Mouse (Mus musculus) midbrain, embryonic 11.5 days (tissue): ENCODE data around the gene Arhgap1. TPM values are rescaled to one million over a fixed set of nuclear protein-coding genes. Genes with fewer than 3 reads are reported as not detected.

Source experiments
- ATAC-seq: fragments of 200-750 bp; cut with Nextera tagmentation; 2 replicates; pipeline ENCODE4 v1.8.0; 2017; ENCODE audit warnings: moderate TSS enrichment, moderate library complexity; ENCODE audit not compliant: low FRiP score
- DNase-seq: peaks from one replicate; pipeline ENCODE4 v3.0.0; 2015; ENCODE audit warnings: low spot score; ENCODE audit errors: missing footprints
- H3K27ac ChIP-seq: fragments of 300-500 bp; sonication (generic); 2 replicates; pipeline ENCODE4 v1.5.1; 2014; ENCODE audit warnings: low read depth, low read length
- H3K27me3 ChIP-seq: fragments of 300-500 bp; sonication (generic); 2 replicates; pipeline ENCODE4 v1.6.1; 2014; ENCODE audit warnings: mild to moderate bottlenecking, low read length, moderate library complexity, mixed read lengths; ENCODE audit not compliant: control insufficient read depth, insufficient read depth
- H3K36me3 ChIP-seq: fragments of 300-500 bp; sonication (generic); 2 replicates; pipeline ENCODE4 v1.6.1; 2014; ENCODE audit warnings: mild to moderate bottlenecking, low read length, moderate library complexity, mixed read lengths; ENCODE audit not compliant: control insufficient read depth, insufficient read depth
- H3K4me1 ChIP-seq: fragments of 300-500 bp; sonication (generic); 2 replicates; pipeline ENCODE4 v1.6.1; 2014; ENCODE audit warnings: low read length; ENCODE audit not compliant: control insufficient read depth, insufficient read depth
- H3K4me2 ChIP-seq: fragments of 300-500 bp; sonication (generic); 2 replicates; pipeline ENCODE4 v1.6.1; 2014; ENCODE audit warnings: mild to moderate bottlenecking, moderate library complexity
- H3K4me3 ChIP-seq: fragments of 300-500 bp; sonication (generic); 2 replicates; pipeline ENCODE4 v1.5.1; 2014; ENCODE audit warnings: low read depth, low read length
- H3K9ac ChIP-seq: fragments of 300-500 bp; sonication (generic); 2 replicates; pipeline ENCODE4 v1.6.1; 2014; ENCODE audit warnings: low read length
- H3K9me3 ChIP-seq: fragments of 300-500 bp; sonication (generic); 2 replicates; pipeline ENCODE4 v1.6.1; 2016; ENCODE audit warnings: low read length; ENCODE audit not compliant: control insufficient read depth
- WGBS: fragments of 180-500 bp; shearing (Covaris S2); extraction: QIAGEN DNeasy Blood & Tissue Kit; methylation state at CpG from one replicate; pipeline ENCODE4 v1.1.7; 2014; 5-methylcytosine and 5-hydroxymethylcytosine counted together
- polyA plus RNA-seq: library from polyadenylated mRNA; unstranded; fragments of >200 nt; fragmentation: Nextera tagmentation; extraction: Ambion mirVana; gene quantifications from 2 replicates; pipeline ENCODE4 v1.2.1, GENCODE M21; 2014

Gene Arhgap1
- polyA plus RNA-seq, 1 experiment from 2014 or later: 69.7 TPM

- Histone ChIP-seq H3K4me2 (no peak overlapping the region), H3K36me3 (peaks cover 19% of the 10 kb centered on the region), H3K4me3 (no peak overlapping the region), H3K9me3 (no peaks in the 10 kb centered on the region), H3K9ac (no peak overlapping the region), H3K4me1 (no peaks in the 10 kb centered on the region), H3K27me3 (no peaks in the 10 kb centered on the region), H3K27ac (no peak overlapping the region)
- ATAC-seq (no peak), DNase-seq (no peak)
- 87% methylated on average over 6 of the region's 6 CpGs for WGBS
Measured at GRCm38 (mm10) chr2:91670038-91670437, 20.4 kb downstream of the Arhgap1 start.

GRCm38 (mm10) chr2:91673587-91673986 lies 23.9 kb downstream of the Arhgap1 start:
- Histone ChIP-seq H3K4me3 (no peak overlapping the region), H3K4me1 (no peaks in the 10 kb centered on the region), H3K27ac (no peak overlapping the region), H3K36me3 (peaks cover 19% of the 10 kb centered on the region; the same call in 1 of the 2 replicates), H3K9me3 (no peaks in the 10 kb centered on the region), H3K9ac (no peak overlapping the region), H3K4me2 (no peak overlapping the region), H3K27me3 (no peaks in the 10 kb centered on the region)
- ATAC-seq: no peak
- WGBS: 84% methylated on average over 2 of the region's 2 CpGs
- DNase-seq: no peak

- H3K9ac ChIP-seq: no peak overlapping the region
- H3K27ac ChIP-seq: no peak overlapping the region
- no peaks in the 10 kb centered on the region for H3K9me3 ChIP-seq
- DNase-seq: no peak
- 88% methylated on average over 5 of the region's 5 CpGs for WGBS
- H3K36me3 ChIP-seq: peaks cover 11% of the 10 kb centered on the region; the same call in 1 of the 2 replicates
- no peaks in the 10 kb centered on the region for H3K4me1 ChIP-seq
- ATAC-seq: no peak
- H3K27me3 ChIP-seq: no peaks in the 10 kb centered on the region
- H3K4me2 ChIP-seq: no peak overlapping the region
- H3K4me3 ChIP-seq: no peak overlapping the region
Measured at GRCm38 (mm10) chr2:91674895-91675294, 25.2 kb downstream of the Arhgap1 start.

- Histone ChIP-seq H3K9ac (no peak overlapping the region), H3K4me3 (no peak overlapping the region), H3K9me3 (no peaks in the 10 kb centered on the region), H3K4me2 (no peak overlapping the region), H3K27ac (no peak overlapping the region), H3K4me1 (no peaks in the 10 kb centered on the region), H3K27me3 (no peaks in the 10 kb centered on the region), H3K36me3 (peaks cover 8% of the 10 kb centered on the region; the same call in 1 of the 2 replicates)
- DNase-seq (no peak), ATAC-seq (no peak)
- WGBS: 87% methylated on average over 2 of the region's 2 CpGs
Measured at GRCm38 (mm10) chr2:91676420-91676819, 26.8 kb downstream of the Arhgap1 start.

GRCm38 (mm10) chr2:91676961-91677360 lies 27.3 kb downstream of the Arhgap1 start:
- Histone ChIP-seq H3K9me3 (no peaks in the 10 kb centered on the region), H3K36me3 (peaks cover 8% of the 10 kb centered on the region; the same call in 1 of the 2 replicates), H3K9ac (no peak overlapping the region), H3K27ac (no peak overlapping the region), H3K4me3 (no peak overlapping the region), H3K4me2 (no peak overlapping the region), H3K4me1 (no peaks in the 10 kb centered on the region), H3K27me3 (no peaks in the 10 kb centered on the region)
- ATAC-seq (no peak), DNase-seq (no peak)

GRCm38 (mm10) chr2:91682850-91683249 lies 33.2 kb downstream of the Arhgap1 start:
- H3K9ac ChIP-seq: no peak overlapping the region
- H3K9me3 ChIP-seq: no peaks in the 10 kb centered on the region
- no peak overlapping the region for H3K4me3 ChIP-seq
- H3K36me3 ChIP-seq: no peaks in the 10 kb centered on the region; the same call in 1 of the 2 replicates
- no peak for ATAC-seq
- WGBS: 58% methylated on average over 4 of the region's 4 CpGs
- H3K27ac ChIP-seq: no peak overlapping the region
- peak; percentile 94 for DNase-seq
- H3K4me2 ChIP-seq: no peak overlapping the region
- no peaks in the 10 kb centered on the region for H3K27me3 ChIP-seq
- no peaks in the 10 kb centered on the region for H3K4me1 ChIP-seq

- H3K9me3 ChIP-seq: no peaks in the 10 kb centered on the region
- no peak overlapping the region for H3K4me3 ChIP-seq
- H3K4me2 ChIP-seq: no peak overlapping the region
- no peaks in the 10 kb centered on the region for H3K4me1 ChIP-seq
- ATAC-seq (no peak), DNase-seq (no peak)
- no peak overlapping the region for H3K27ac ChIP-seq
- no peaks in the 10 kb centered on the region for H3K36me3 ChIP-seq
- no peaks in the 10 kb centered on the region for H3K27me3 ChIP-seq
- 84% methylated on average over 8 of the region's 8 CpGs for whole genome bisulfite sequencing
- H3K9ac ChIP-seq: no peak overlapping the region
Measured at GRCm38 (mm10) chr2:91683919-91684318, 34.3 kb downstream of the Arhgap1 start.

- Histone ChIP-seq H3K36me3 (no peaks in the 10 kb centered on the region), H3K4me3 (no peak overlapping the region), H3K27ac (no peak overlapping the region), H3K4me1 (no peaks in the 10 kb centered on the region), H3K4me2 (no peak overlapping the region), H3K9me3 (no peaks in the 10 kb centered on the region), H3K9ac (no peak overlapping the region), H3K27me3 (no peaks in the 10 kb centered on the region)
- ATAC-seq: no peak
- DNase-seq: no peak
- 88% methylated on average over 7 of the region's 7 CpGs for WGBS
Measured at GRCm38 (mm10) chr2:91689452-91689851, 39.8 kb downstream of the Arhgap1 start.

- DNase-seq: no peak
- Histone ChIP-seq H3K36me3 (no peaks in the 10 kb centered on the region), H3K9ac (no peak overlapping the region), H3K4me1 (no peaks in the 10 kb centered on the region), H3K27ac (no peak overlapping the region), H3K4me3 (no peak overlapping the region), H3K4me2 (no peak overlapping the region), H3K27me3 (no peaks in the 10 kb centered on the region), H3K9me3 (no peaks in the 10 kb centered on the region)
- no peak for ATAC-seq
- 92% methylated on average over 10 of the region's 10 CpGs for WGBS
Measured at GRCm38 (mm10) chr2:91695436-91696224, 46.0 kb downstream of the Arhgap1 start.
